Mouse (Mus musculus) 416B (cell line): ENCODE data around the gene Olfr58.
"Not testable (repeated sequence)": the region's sequence is repeated elsewhere in the genome, so short reads cannot be mapped to it uniquely, and the experiment has no call there.

Source experiments
- DNase-seq: peaks from one replicate; pipeline ENCODE4 v3.0.0; 2011; ENCODE audit warnings: low read depth

Olfr58 gene

GRCm38 (mm10) chr9:19779983-19780382 is at the start of gene Olfr58:
TSS of gene Olfr58 (plus strand) at chr9:19780283.
- DNase-seq, result no peak

GRCm38 (mm10) chr9:19769136-19769535 is 10.9 kb upstream of the Olfr58 start:
- DNase-seq, result no peak

GRCm38 (mm10) chr9:19769701-19770100 is 10.4 kb upstream of the Olfr58 start:
- DNase-seq, result no peak

GRCm38 (mm10) chr9:19803000-19803399 is 22.9 kb downstream of the Olfr58 start:
- DNase-seq, result peak; percentile 87

- DNase-seq, result not testable (repeated sequence)
Measured at GRCm38 (mm10) chr9:19804606-19805005, 24.5 kb downstream of the Olfr58 start, which contains the start of gene Olfr859. TSS of gene Olfr859 (plus strand) at chr9:19804906.
